Mouse (Mus musculus): Measurements from ENCODE around the gene Slc3a1.

DNA sequence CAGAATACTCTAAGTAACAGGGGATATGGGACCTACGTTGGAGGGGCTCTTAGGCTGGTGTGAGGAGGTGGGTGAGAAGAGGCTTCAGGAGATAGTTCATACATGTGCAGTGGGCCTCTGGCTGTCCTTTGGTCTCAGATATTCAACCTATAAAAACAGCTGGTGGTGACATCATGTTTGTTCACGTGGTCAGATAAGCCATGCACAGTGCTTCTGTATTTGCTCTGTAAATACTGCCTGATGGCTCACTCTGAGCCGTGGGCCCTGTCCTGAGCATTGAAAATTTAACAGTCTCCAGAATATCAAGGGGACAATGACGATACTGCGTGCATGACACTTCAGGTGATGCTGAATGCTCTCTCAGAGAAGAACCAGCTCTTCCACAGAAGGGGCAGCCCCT lies 9.7 kb downstream of the Slc3a1 start:
- TF ChIP-seq POLR2AphosphoS5 (IDR thresholded peaks at IDR 0.05; ENCODE audit: insufficient replicate concordance, low read depth, low read length) (no peak), GATA1 (IDR thresholded peaks at IDR 0.05; ENCODE audit: borderline replicate concordance, low read length) (no peak), CTCF (IDR thresholded peaks at IDR 0.05; ENCODE audit: low read depth, low read length) (no peak), TAL1 (conservative IDR thresholded peaks at IDR 0.05; ENCODE audit: low read depth, low read length) (no peak)

Data from G1E (cell line).